Mouse (Mus musculus) liver, embryonic 14.5 days (tissue): ENCODE measurements around the gene Tefm. TPM values are rescaled to one million over a fixed set of nuclear protein-coding genes. Genes with fewer than 3 reads are reported as not detected.

Experiments
- ATAC-seq: fragments of 200-750 bp; cut with Nextera tagmentation; 2 replicates; pipeline ENCODE4 v1.8.0; 2017; ENCODE audit warnings: moderate number of reproducible peaks, mild to moderate bottlenecking, moderate library complexity; ENCODE audit not compliant: insufficient read depth
- DNase-seq, 3 experiments: peaks; one replicate each; pipeline ENCODE4 v3.0.0-alpha.2; 2012 to 2013; ENCODE audit warnings: low read depth in 3 of 3, low spot score in 3 of 3
- H3K27ac ChIP-seq: fragments of 300-500 bp; sonication (generic); 2 replicates; pipeline ENCODE4 v1.5.1; 2014; ENCODE audit warnings: moderate library complexity, mild to moderate bottlenecking, control low read depth, inconsistent platforms
- H3K27me3 ChIP-seq: fragments of 300-500 bp; sonication (generic); 2 replicates; pipeline ENCODE4 v1.6.1; 2014; ENCODE audit warnings: mild to moderate bottlenecking, low read length, moderate library complexity; ENCODE audit not compliant: control insufficient read depth, insufficient read depth
- H3K36me3 ChIP-seq: fragments of 300-500 bp; sonication (generic); replicated peaks from 2 replicates; pipeline ENCODE4 v1.6.1; 2014; ENCODE audit warnings: low read depth; ENCODE audit not compliant: control insufficient read depth, insufficient read depth
- H3K4me1 ChIP-seq, 2 experiments: fragments of 200-500 bp in 1 of 2; fragments of 300-500 bp in 1 of 2; sonication (generic) in 1 of 2; replicated peaks; 2 replicates each; pipeline ENCODE4 v1.6.1; 2012 to 2014; ENCODE audit warnings: antibody characterized with exemption in 1 of 2, inconsistent platforms in 1 of 2, low read length in 1 of 2; ENCODE audit not compliant: control insufficient read depth in 2 of 2, insufficient read depth in 2 of 2
- H3K4me2 ChIP-seq: fragments of 300-500 bp; sonication (generic); 2 replicates; pipeline ENCODE4 v1.6.1; 2014; ENCODE audit warnings: low read depth, mild to moderate bottlenecking, control low read depth, moderate library complexity
- H3K4me3 ChIP-seq, 2 experiments: fragments of 200-500 bp in 1 of 2; fragments of 300-500 bp in 1 of 2; sonication (generic) in 1 of 2; 2 replicates each; pipeline ENCODE4 v1.5.1; 2012 to 2014; ENCODE audit warnings: low read depth in 2 of 2, low read length in 2 of 2, mild to moderate bottlenecking in 2 of 2, control low read depth in 1 of 2, inconsistent platforms in 1 of 2, moderate library complexity in 1 of 2; ENCODE audit not compliant: insufficient read depth in 1 of 2
- H3K9ac ChIP-seq: fragments of 300-500 bp; sonication (generic); replicated peaks from 2 replicates; pipeline ENCODE4 v1.6.1; 2014; ENCODE audit warnings: mild to moderate bottlenecking, control low read depth, moderate library complexity
- H3K9me3 ChIP-seq: fragments of 300-500 bp; sonication (generic); 2 replicates; pipeline ENCODE4 v1.6.1; 2016; ENCODE audit warnings: low read length, mixed read lengths; ENCODE audit not compliant: control insufficient read depth
- CTCF ChIP-seq: IDR thresholded peaks from 2 replicates; pipeline ENCODE4 v1.5.1; 2016; ENCODE audit warnings: antibody characterized with exemption, low read depth, control low read depth
- EP300 ChIP-seq: IDR thresholded peaks from 2 replicates; pipeline ENCODE4 v1.6.1; 2016; ENCODE audit warnings: antibody characterized with exemption, low read depth
- WGBS: fragments of 180-500 bp; shearing (Covaris S2); extraction: QIAGEN DNeasy Blood & Tissue Kit; methylation state at CpG from one replicate; pipeline ENCODE4 v1.1.7; 2014; ENCODE audit not compliant: insufficient replicate concordance; 5-methylcytosine and 5-hydroxymethylcytosine counted together
- polyA plus RNA-seq, 2 experiments: library from polyadenylated mRNA; depleted of rRNA in 1 of 2; stranded (reverse) in 1 of 2; unstranded in 1 of 2; fragments of >200 nt; fragmentation: Nextera tagmentation in 1 of 2; extraction: Ambion mirVana in 1 of 2; gene quantifications; 2 replicates each; pipeline versions ENCODE4 v1.2.1 to v1.2.3; 2012 to 2014

The Tefm gene
- polyA plus RNA-seq, 2 experiments = 7.5 to 12.5 TPM

DNA sequence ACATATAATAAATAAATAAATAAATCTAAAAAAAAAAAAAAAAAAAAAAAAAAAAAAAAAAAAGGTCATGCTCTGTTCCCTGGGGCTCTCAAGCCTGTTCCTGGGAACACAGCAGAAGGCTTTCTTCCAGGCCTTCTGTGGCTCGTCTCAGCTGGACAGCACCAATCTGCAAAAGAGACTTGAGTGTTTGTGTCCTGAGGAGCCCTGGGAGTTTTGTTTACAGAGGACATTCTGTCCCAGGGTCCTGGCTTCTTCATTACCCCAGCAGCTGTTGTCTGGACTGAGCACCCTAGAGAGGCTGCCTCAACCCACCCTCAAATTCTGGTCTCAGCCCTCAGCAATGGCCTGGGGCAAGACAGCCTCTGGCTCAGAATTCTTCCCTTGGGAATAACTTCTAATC lies 6.3 kb upstream of the Tefm start:
- H3K4me2 ChIP-seq = no peak overlapping the region
- DNase-seq (no peak), ATAC-seq (no peak)
- no peaks in the 10 kb centered on the region for H3K36me3 ChIP-seq
- H3K9me3 ChIP-seq = no peaks in the 10 kb centered on the region
- no peaks in the 10 kb centered on the region for H3K27me3 ChIP-seq
- H3K27ac ChIP-seq = no peak overlapping the region
- 67% methylated on average over 1 of the region's 1 CpGs for WGBS
- H3K4me1 ChIP-seq = peaks cover 0 to 11% of the 10 kb centered on the region in 2 experiments; a peak in 2 of 4 replicates
- H3K9ac ChIP-seq = no peak overlapping the region
- no peak for TF ChIP-seq CTCF
- no peak for TF ChIP-seq EP300
- H3K4me3 ChIP-seq = no peak overlapping the region

DNA sequence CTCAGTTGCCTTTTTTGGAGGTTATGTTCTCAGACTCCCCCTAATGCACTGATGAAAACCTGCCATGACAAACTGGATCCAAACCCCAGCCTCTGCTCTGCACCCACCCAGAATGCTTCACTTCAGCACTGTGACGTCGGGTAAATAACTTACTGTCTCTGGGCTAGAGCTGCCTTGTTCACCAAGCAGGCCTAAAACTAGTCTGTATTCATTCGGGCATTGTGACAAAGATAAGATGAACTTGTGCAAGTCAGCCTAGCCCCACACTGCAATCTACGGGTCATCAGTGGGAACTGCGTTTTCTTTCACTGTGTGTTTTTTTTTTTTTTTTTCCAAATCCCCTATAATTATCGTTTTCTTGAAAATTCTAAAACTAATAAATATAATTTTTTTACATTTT lies 5.8 kb upstream of the Tefm start:
- H3K27ac ChIP-seq = no peak overlapping the region
- H3K4me1 ChIP-seq = peaks cover 5 to 13% of the 10 kb centered on the region in 2 experiments
- H3K4me2 ChIP-seq = no peak overlapping the region
- no peaks in the 10 kb centered on the region for H3K36me3 ChIP-seq
- 37% methylated on average over 6 of the region's 6 CpGs for WGBS
- no peak for ATAC-seq
- no peak for DNase-seq
- no peaks in the 10 kb centered on the region for H3K27me3 ChIP-seq
- H3K9ac ChIP-seq = no peak overlapping the region
- H3K4me3 ChIP-seq = no peak overlapping the region
- TF ChIP-seq EP300 (no peak), CTCF (no peak; the same call in 1 of the 2 replicates)
- no peaks in the 10 kb centered on the region for H3K9me3 ChIP-seq

DNA sequence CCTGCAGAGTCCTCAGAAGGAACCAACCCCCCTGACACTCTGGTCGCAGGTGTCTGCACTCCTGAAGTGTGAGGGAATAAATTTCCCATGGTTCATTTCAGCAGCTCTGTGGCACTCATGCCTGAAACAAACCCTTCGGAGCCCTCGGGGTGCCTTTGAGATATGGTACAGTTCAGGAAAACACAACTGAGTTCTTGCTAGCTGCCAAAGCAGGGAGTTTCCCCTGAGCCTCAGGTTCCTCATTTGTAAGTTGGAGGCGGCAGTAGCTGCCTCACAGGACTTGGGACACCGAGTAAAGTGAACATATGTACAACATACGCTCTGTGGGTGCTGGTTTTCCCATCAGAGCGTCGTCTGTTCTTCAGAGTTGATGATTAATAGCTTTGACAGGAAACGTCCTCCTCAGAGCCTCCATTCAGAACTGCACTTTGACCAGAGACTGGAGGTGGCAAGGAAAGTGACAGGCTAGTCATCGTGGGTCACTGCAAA lies 3.9 kb upstream of the Tefm start:
- Histone ChIP-seq H3K9me3 (no peaks in the 10 kb centered on the region), H3K36me3 (no peaks in the 10 kb centered on the region), H3K4me2 (no peak overlapping the region; the same call in 1 of the 2 replicates), H3K27ac (peak overlapping the region; percentile 37; the same call in 1 of the 2 replicates), H3K9ac (no peak overlapping the region), H3K4me3 (no peak overlapping the region), H3K27me3 (no peaks in the 10 kb centered on the region), H3K4me1 (peaks cover 7 to 21% of the 10 kb centered on the region in 2 experiments)
- DNase-seq = peak in 1 of 3 experiments; percentile 32
- 7% methylated on average over 10 of the region's 10 CpGs for WGBS
- ATAC-seq = no peak
- TF ChIP-seq CTCF = no peak
- TF ChIP-seq EP300 = no peak

DNA sequence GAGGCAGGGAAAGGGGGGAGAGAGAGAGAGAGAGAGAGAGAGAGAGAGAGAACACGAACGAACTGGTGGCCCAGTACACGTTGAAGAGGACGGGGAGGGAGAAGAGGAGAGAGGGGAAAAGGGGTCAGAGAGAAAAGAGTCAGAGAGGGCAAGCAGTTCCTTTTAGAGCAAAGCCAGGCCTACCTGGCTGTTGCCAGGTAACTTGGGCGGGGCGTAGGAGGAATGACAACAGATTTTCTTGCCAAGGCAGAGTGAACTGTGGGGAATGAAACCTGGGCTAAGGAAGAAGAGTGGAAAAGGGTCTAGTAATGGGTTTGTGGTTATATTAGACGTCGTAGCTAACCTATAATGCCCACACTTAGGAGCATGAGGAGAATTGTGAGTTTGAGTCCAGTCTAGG lies 897 bp upstream of the Tefm start:
- peak overlapping the region; percentile 95 for H3K4me2 ChIP-seq
- peaks cover 7 to 21% of the 10 kb centered on the region in 2 experiments for H3K4me1 ChIP-seq
- no peak overlapping the region for H3K27ac ChIP-seq
- ATAC-seq = no peak
- peak overlapping the region in 1 of 2 experiments; percentile 90; a peak in 1 of 4 replicates for H3K4me3 ChIP-seq
- H3K36me3 ChIP-seq = peaks cover 6% of the 10 kb centered on the region
- peak overlapping the region; percentile 89; the same call in 1 of the 2 replicates for H3K9ac ChIP-seq
- TF ChIP-seq EP300 (no peak), CTCF (no peak)
- no peaks in the 10 kb centered on the region for H3K9me3 ChIP-seq
- WGBS = 46% methylated on average over 8 of the region's 8 CpGs
- H3K27me3 ChIP-seq = no peaks in the 10 kb centered on the region
- no peak for DNase-seq

DNA sequence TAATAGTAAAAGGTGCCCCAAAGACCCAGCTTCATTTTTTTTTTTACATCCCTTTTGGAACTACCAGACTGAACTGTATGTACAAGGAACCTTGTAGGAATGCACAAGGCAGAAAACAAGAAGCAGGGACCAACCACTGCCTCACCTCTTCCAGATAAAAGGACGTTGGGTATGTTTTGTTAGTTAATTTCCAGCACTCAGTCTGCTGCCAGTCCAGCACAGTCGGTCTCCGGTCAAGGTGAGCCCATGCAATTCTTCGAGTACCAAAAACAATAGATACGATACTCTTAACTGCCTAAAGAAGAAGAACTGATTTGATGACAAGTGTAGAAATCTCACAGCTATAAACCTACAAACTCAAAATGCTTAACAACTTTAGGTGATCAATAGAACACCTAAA lies 4.2 kb downstream of the Tefm start:
- no peak for ATAC-seq
- Histone ChIP-seq H3K4me2 (no peak overlapping the region), H3K27me3 (no peaks in the 10 kb centered on the region), H3K9me3 (no peaks in the 10 kb centered on the region), H3K9ac (no peak overlapping the region), H3K27ac (no peak overlapping the region), H3K36me3 (peaks cover 49% of the 10 kb centered on the region), H3K4me3 (no peak overlapping the region), H3K4me1 (peaks cover 2 to 8% of the 10 kb centered on the region in 2 experiments)
- WGBS = 82% methylated on average over 5 of the region's 5 CpGs
- DNase-seq = no peak
- TF ChIP-seq CTCF (no peak), EP300 (no peak)
